Mouse (Mus musculus): ENCODE measurements around the gene Nup54. TPM values are rescaled to one million over a fixed set of nuclear protein-coding genes. Genes with fewer than 3 reads are reported as not detected.
A peak's percentile ranks its signal among the peaks of the same experiment; 100 is the strongest.

The Nup54 gene
- polyA plus RNA-seq (2012; fragmentation: generic; extraction: Trizol): 13.4 TPM
- long read RNA-seq, experiment 1, transcript Nup54-201 (12 exons, 2,352 nt): major isoform, 21 of 25 reads
- long read RNA-seq, experiment 1, partial matches to known transcripts: 2 of 25 reads
- long read RNA-seq, experiment 1, other reads (novel, unspliced or antisense): 2 of 25 reads
- long read RNA-seq, experiment 2, transcript Nup54-201 (12 exons, 2,352 nt): major isoform, 248 of 278 reads
- long read RNA-seq, experiment 2, partial matches to known transcripts: 6 of 278 reads
- long read RNA-seq, experiment 2, other reads (novel, unspliced or antisense): 24 of 278 reads

- Histone ChIP-seq H3K4me3 (ENCODE audit: insufficient read depth, poor library complexity, severe bottlenecking) (peak within 1 kb of the TSS; percentile 87), H3K36me3 (ENCODE audit: control insufficient read depth, insufficient read depth) (peaks cover 8% of the 10 kb centered on the region), H3K79me2 (ENCODE audit: control insufficient read depth, insufficient read depth) (peaks cover 49% of the 10 kb centered on the region), H3K27me3 (ENCODE audit: control insufficient read depth, insufficient read depth, insufficient read length) (no peaks in the 10 kb centered on the region), H3K79me3 (ENCODE audit: low read depth) (peaks cover 41% of the 10 kb centered on the region), H3ac (ENCODE audit: control insufficient read depth, insufficient read length, low read depth) (peak within 1 kb of the TSS; percentile 77)
- TF ChIP-seq USF1 (IDR thresholded peaks at IDR 0.05; ENCODE audit: low read depth): peak; percentile 83
- no peak for TF ChIP-seq MYOD1 (IDR thresholded peaks at IDR 0.05; ENCODE audit: control insufficient read depth, insufficient read length, low read depth)
- peak; percentile 82 for TF ChIP-seq MAX (IDR thresholded peaks at IDR 0.05)
- TF ChIP-seq CTCF (IDR thresholded peaks at IDR 0.05; ENCODE audit: control insufficient read depth, insufficient read depth, insufficient read length): no peak
- no peak for TF ChIP-seq MYOG (IDR thresholded peaks at IDR 0.05; ENCODE audit: control insufficient read depth, extremely low read depth, insufficient read length)
Measured at GRCm38 (mm10) chr5:92435025-92435584, at the start of gene Nup54. TSS of gene Nup54 (minus strand) at chr5:92435219.

GRCm38 (mm10) chr5:92472863-92473262 lies 37.8 kb upstream of the Nup54 start:
- Histone ChIP-seq H3K36me3 (ENCODE audit: control insufficient read depth, insufficient read depth) (no peaks in the 10 kb centered on the region), H3K79me3 (ENCODE audit: low read depth) (no peaks in the 10 kb centered on the region), H3K4me3 (ENCODE audit: insufficient read depth, poor library complexity, severe bottlenecking) (no peak overlapping the region), H3K27me3 (ENCODE audit: control insufficient read depth, insufficient read depth, insufficient read length) (no peaks in the 10 kb centered on the region), H3ac (ENCODE audit: control insufficient read depth, insufficient read length, low read depth) (no peak overlapping the region), H3K79me2 (ENCODE audit: control insufficient read depth, insufficient read depth) (no peaks in the 10 kb centered on the region)
- TF ChIP-seq FOSL1 (IDR thresholded peaks at IDR 0.05; ENCODE audit: insufficient read depth, low read length, poor library complexity, severe bottlenecking) (no peak), CTCF (IDR thresholded peaks at IDR 0.05; ENCODE audit: control insufficient read depth, insufficient read depth, insufficient read length) (no peak), MAX (IDR thresholded peaks at IDR 0.05) (no peak), USF1 (IDR thresholded peaks at IDR 0.05; ENCODE audit: low read depth) (no peak), CEBPB (IDR thresholded peaks at IDR 0.05; ENCODE audit: low read depth) (no peak), MYOD1 (IDR thresholded peaks at IDR 0.05; ENCODE audit: control insufficient read depth, insufficient read length, low read depth) (no peak), MYOG (IDR thresholded peaks at IDR 0.05; ENCODE audit: control insufficient read depth, extremely low read depth, insufficient read length) (no peak)

GRCm38 (mm10) chr5:92471531-92471930 lies 36.5 kb upstream of the Nup54 start:
- Histone ChIP-seq H3K27me3 (ENCODE audit: control insufficient read depth, insufficient read depth, insufficient read length) (no peaks in the 10 kb centered on the region), H3K36me3 (ENCODE audit: control insufficient read depth, insufficient read depth) (no peaks in the 10 kb centered on the region), H3K4me3 (ENCODE audit: insufficient read depth, poor library complexity, severe bottlenecking) (no peak overlapping the region), H3K79me2 (ENCODE audit: control insufficient read depth, insufficient read depth) (no peaks in the 10 kb centered on the region), H3K79me3 (ENCODE audit: low read depth) (no peaks in the 10 kb centered on the region), H3ac (ENCODE audit: control insufficient read depth, insufficient read length, low read depth) (no peak overlapping the region)
- TF ChIP-seq MYOD1 (IDR thresholded peaks at IDR 0.05; ENCODE audit: control insufficient read depth, insufficient read length, low read depth): no peak
- TF ChIP-seq CTCF (IDR thresholded peaks at IDR 0.05; ENCODE audit: control insufficient read depth, insufficient read depth, insufficient read length): no peak
- TF ChIP-seq CEBPB (IDR thresholded peaks at IDR 0.05; ENCODE audit: low read depth): no peak
- no peak for TF ChIP-seq FOSL1 (IDR thresholded peaks at IDR 0.05; ENCODE audit: insufficient read depth, low read length, poor library complexity, severe bottlenecking)
- TF ChIP-seq MAX (IDR thresholded peaks at IDR 0.05): no peak

- no peaks in the 10 kb centered on the region for H3K79me3 ChIP-seq (ENCODE audit: low read depth)
- no peaks in the 10 kb centered on the region for H3K79me2 ChIP-seq (ENCODE audit: control insufficient read depth, insufficient read depth)
- no peak for TF ChIP-seq CEBPB (IDR thresholded peaks at IDR 0.05; ENCODE audit: low read depth)
- peaks cover 3% of the 10 kb centered on the region for H3K36me3 ChIP-seq (ENCODE audit: control insufficient read depth, insufficient read depth)
- H3ac ChIP-seq (ENCODE audit: control insufficient read depth, insufficient read length, low read depth): no peak overlapping the region
- no peak overlapping the region for H3K4me3 ChIP-seq (ENCODE audit: insufficient read depth, poor library complexity, severe bottlenecking)
- H3K27me3 ChIP-seq (ENCODE audit: control insufficient read depth, insufficient read depth, insufficient read length): no peaks in the 10 kb centered on the region
Measured at GRCm38 (mm10) chr5:92469201-92470130, 34.4 kb upstream of the Nup54 start.

- Histone ChIP-seq H3K4me3 (ENCODE audit: insufficient read depth, poor library complexity, severe bottlenecking) (no peak overlapping the region), H3K79me2 (ENCODE audit: control insufficient read depth, insufficient read depth) (no peaks in the 10 kb centered on the region), H3K36me3 (ENCODE audit: control insufficient read depth, insufficient read depth) (peaks cover 3% of the 10 kb centered on the region), H3K27me3 (ENCODE audit: control insufficient read depth, insufficient read depth, insufficient read length) (no peaks in the 10 kb centered on the region), H3ac (ENCODE audit: control insufficient read depth, insufficient read length, low read depth) (no peak overlapping the region), H3K79me3 (ENCODE audit: low read depth) (no peaks in the 10 kb centered on the region)
- no peak for TF ChIP-seq CEBPB (IDR thresholded peaks at IDR 0.05; ENCODE audit: low read depth)
- no peak for TF ChIP-seq MYOG (IDR thresholded peaks at IDR 0.05; ENCODE audit: control insufficient read depth, extremely low read depth, insufficient read length)
- no peak for TF ChIP-seq CTCF (IDR thresholded peaks at IDR 0.05; ENCODE audit: control insufficient read depth, insufficient read depth, insufficient read length)
- no peak for TF ChIP-seq MYOD1 (IDR thresholded peaks at IDR 0.05; ENCODE audit: control insufficient read depth, insufficient read length, low read depth)
Measured at GRCm38 (mm10) chr5:92468234-92468633, 33.2 kb upstream of the Nup54 start.
